Mouse (Mus musculus): ENCODE results near the gene Ccna1.

GRCm38 (mm10) chr3:55097186-55097585 lies 41.9 kb upstream of the Ccna1 start:
- TF ChIP-seq CTCF (conservative IDR thresholded peaks at IDR 0.05; ENCODE audit: insufficient read depth, insufficient read length, low read depth, low read length): no peak
- TF ChIP-seq POLR2A (IDR thresholded peaks at IDR 0.05; ENCODE audit: low read depth, low read length): no peak
